Mouse (Mus musculus): ENCODE measurements around the gene Gckr.

DNA sequence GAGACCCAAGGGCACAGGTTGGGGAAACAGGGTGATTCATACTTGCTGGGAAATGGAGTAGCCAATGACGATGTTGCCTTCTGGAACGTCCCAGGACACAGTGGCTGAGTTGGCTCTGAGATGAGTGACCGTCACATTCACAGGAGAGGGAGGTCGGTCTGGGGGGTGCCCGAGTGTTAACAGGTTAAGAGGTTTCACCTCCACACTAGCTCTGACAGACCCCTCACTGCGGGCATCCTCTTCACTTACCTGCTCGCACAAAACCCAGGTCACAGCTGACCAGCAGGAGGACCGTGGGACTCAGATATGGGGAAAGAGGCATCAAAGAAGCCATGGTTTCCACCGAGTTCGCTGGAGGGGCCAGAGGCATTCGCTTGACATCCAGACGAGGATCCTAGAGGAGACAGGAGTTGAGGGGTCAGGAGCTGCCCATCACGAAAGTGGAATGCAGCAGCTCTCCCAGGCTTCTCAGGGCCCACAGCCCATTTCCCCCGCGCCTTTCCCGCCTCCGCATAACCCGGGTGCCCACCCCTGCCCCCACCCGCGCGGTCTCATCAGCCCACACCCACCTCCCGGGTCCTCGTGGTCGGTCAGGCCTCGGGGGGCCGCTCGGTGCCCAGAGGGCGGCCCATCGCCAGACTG is 2.2 kb upstream of the Gckr start:
- TF ChIP-seq EP300 (IDR thresholded peaks at IDR 0.05; ENCODE audit: low read depth): no peak
- TF ChIP-seq CTCF (IDR thresholded peaks at IDR 0.05; ENCODE audit: low read depth): no peak
